Mouse (Mus musculus) hindlimb bud, embryonic 11.5 days (tissue): ENCODE results near the gene Foxo3.

ENCODE experiments used
- DNase-seq: peaks from one replicate; pipeline ENCODE4 v3.0.0-alpha.2; 2012; ENCODE audit warnings: low read depth, low spot score; ENCODE audit errors: extremely low spot score

Foxo3 gene

GRCm38 (mm10) chr10:42134759-42135702, 141.5 kb downstream of the Foxo3 start:
- no peak for DNase-seq
